1 mouse cellular context compared by ENCODE assay signal in genomic region chr5:38097501-38098093, GRCm38 (mm10).
TF ChIP-seq lines count a peak whose summit lies in the region.

No protein-coding gene starts in this region.

TF ChIP-seq in MEL, 35 proteins besides CTCF, POLR2A, EP300 and RAD21:
- peak; percentile 46 for TF ChIP-seq SMC3 (IDR thresholded peaks at IDR 0.05; ENCODE audit: low read depth, low read length)
- TF ChIP-seq MAX (IDR thresholded peaks at IDR 0.05; ENCODE audit: low read length), result no peak
